Mouse (Mus musculus) common myeloid progenitor, adult 5-6 weeks (primary cell): ENCODE data around the gene Cbfb. TPM values are rescaled to one million over a fixed set of nuclear protein-coding genes. Genes with fewer than 3 reads are reported as not detected.

ENCODE experiments used
- ATAC-seq: replicated peaks from 2 replicates; pipeline ENCODE4 v1.8.0; 2016; ENCODE audit warnings: low read depth, mild to moderate bottlenecking, moderate TSS enrichment, inconsistent platforms; ENCODE audit not compliant: poor library complexity, severe bottlenecking
- total RNA-seq: library from RNA; stranded (forward); fragments of 200-1000, 187-1606 nt; gene quantifications from 2 replicates; pipeline ENCODE4 v1.2.3, GENCODE M21; 2017

The Cbfb gene
- total RNA-seq, 1 experiment from 2014 or later, result 164 TPM

- no peak for ATAC-seq
Observed at GRCm38 (mm10) chr8:105233126-105233935, 62.9 kb downstream of the Cbfb start.

- no peak for ATAC-seq
Observed at GRCm38 (mm10) chr8:105235206-105235605, 64.7 kb downstream of the Cbfb start.

GRCm38 (mm10) chr8:105237442-105238142 is 67.1 kb downstream of the Cbfb start:
- peak; percentile 42 for ATAC-seq

- ATAC-seq, result no peak
Observed at GRCm38 (mm10) chr8:105241016-105241415, 70.5 kb downstream of the Cbfb start.

GRCm38 (mm10) chr8:105251954-105252353 is 81.5 kb downstream of the Cbfb start:
- ATAC-seq, result no peak

GRCm38 (mm10) chr8:105252680-105253537 is 82.4 kb downstream of the Cbfb start:
- no peak for ATAC-seq

GRCm38 (mm10) chr8:105253766-105254151 is 83.3 kb downstream of the Cbfb start:
- 0 out of 2 replicates have a peak, but pooled peaks have one; percentile 1 for ATAC-seq

GRCm38 (mm10) chr8:105254152-105254965 is 83.9 kb downstream of the Cbfb start:
- peak; percentile 87 for ATAC-seq

GRCm38 (mm10) chr8:105254966-105255350 is 84.5 kb downstream of the Cbfb start, which contains the start of gene B3gnt9:
Gene B3gnt9 (minus strand): TSS chr8:105255153.
- ATAC-seq, result peak; percentile 42

GRCm38 (mm10) chr8:105257318-105258114 is 87.0 kb downstream of the Cbfb start:
- no peak for ATAC-seq

GRCm38 (mm10) chr8:105258911-105259720 is 88.6 kb downstream of the Cbfb start:
- ATAC-seq, result no peak

- ATAC-seq, result peak; percentile 57
Observed at GRCm38 (mm10) chr8:105259721-105260320, 89.3 kb downstream of the Cbfb start.

GRCm38 (mm10) chr8:105260371-105261099 is 90.1 kb downstream of the Cbfb start:
- no peak for ATAC-seq

GRCm38 (mm10) chr8:105261326-105261980 is 91.0 kb downstream of the Cbfb start:
- no peak for ATAC-seq

- ATAC-seq, result no peak
Observed at GRCm38 (mm10) chr8:105263244-105263912, 92.9 kb downstream of the Cbfb start.
